Mouse (Mus musculus) granulocyte monocyte progenitor cell, adult 5-6 weeks (primary cell): ENCODE results near the gene Xpo6. TPM values are rescaled to one million over a fixed set of nuclear protein-coding genes. Genes with fewer than 3 reads are reported as not detected.

Experiments
- ATAC-seq: replicated peaks from 2 replicates; pipeline ENCODE4 v1.8.0; 2016; ENCODE audit warnings: mild to moderate bottlenecking, moderate TSS enrichment, inconsistent platforms; ENCODE audit not compliant: poor library complexity, severe bottlenecking
- total RNA-seq, 2 experiments: library from RNA; stranded (forward) in 1 of 2; stranded (reverse) in 1 of 2; fragments of 200-712, 200-1000 nt in 1 of 2; fragments of >200 nt in 1 of 2; fragmentation: Nextera tagmentation in 1 of 2; gene quantifications; 2 replicates each; pipeline ENCODE4 v1.2.3; 2014 to 2017

Xpo6 gene
- total RNA-seq, 2 experiments from 2014 or later: 47.1 to 157 TPM

DNA sequence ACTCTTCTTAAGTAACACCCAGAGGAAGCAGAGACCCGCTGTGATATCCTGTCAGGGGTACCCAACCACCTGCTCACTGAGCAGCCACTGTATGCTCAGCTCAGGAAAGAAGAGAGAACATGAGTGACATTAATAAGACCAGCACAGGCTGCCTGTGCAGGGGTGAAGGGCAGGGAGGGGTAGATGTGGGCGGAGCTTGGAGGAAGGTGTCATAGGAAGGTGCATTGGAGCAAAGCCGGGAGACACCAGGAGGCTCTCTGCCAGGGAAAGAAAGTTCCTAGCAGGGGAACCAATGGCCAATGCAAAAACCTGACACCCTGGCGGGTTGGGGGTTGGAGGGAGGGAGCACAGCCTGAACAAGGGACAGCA, 116.3 kb downstream of the Xpo6 start:
- ATAC-seq: no peak

DNA sequence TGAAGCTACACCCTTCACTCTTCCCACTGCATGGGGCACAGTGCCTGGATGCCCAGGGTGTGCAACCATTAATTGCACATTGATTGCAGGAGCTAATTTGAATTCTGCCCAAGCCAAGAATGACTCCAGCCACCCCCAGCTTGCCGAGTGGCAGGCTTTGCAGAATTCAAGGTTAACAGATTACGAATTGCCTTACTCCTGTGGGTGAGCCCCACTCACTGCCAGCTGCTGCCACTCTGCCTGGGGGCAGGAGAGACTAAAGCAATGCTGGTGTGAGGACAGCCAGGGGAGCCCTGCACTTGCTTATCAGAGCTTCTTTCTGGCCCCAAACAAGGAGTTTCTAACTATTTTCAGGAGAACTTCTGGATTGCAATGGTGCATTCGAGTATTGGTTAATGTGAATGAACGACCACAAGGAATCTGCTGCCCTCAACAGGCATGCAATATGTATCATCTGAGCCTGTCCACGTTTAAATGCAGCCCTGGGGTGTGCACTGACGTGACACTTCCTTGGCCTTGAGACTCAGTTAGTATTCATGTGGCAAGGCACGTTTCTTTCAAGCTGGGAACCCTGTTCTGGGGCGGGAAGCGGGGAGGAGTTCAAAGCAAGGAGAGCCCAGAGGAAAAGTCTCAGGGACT, 116.8 kb downstream of the Xpo6 start:
- no peak for ATAC-seq

DNA sequence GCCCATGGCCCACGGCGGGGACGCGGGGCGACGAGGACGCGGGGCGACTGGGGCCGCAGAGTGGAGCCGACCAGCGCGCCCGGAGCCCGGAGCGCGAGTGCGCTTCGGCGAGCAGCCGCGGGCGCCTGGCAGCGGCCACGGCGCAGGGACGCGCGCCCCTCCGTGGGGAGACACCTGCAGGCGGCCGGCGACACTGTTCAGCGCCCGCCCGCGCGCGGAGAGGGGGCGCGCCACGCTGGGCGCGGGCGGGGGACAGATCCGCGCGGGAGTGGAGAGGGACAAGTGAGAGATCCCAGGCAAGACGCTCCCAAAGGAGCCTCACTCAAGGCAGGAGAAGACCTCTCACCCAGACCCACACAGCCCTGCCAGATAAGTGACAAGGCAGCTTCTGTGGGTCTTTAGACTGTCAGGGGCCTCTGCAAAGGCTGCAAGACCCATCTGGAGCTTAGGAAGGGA, 118.0 kb downstream of the Xpo6 start, which contains the start of gene Gsg1l:
Gene Gsg1l, minus strand, starts transcription at position 126 of the 456 bp plus-strand sequence.
- ATAC-seq: no peak

DNA sequence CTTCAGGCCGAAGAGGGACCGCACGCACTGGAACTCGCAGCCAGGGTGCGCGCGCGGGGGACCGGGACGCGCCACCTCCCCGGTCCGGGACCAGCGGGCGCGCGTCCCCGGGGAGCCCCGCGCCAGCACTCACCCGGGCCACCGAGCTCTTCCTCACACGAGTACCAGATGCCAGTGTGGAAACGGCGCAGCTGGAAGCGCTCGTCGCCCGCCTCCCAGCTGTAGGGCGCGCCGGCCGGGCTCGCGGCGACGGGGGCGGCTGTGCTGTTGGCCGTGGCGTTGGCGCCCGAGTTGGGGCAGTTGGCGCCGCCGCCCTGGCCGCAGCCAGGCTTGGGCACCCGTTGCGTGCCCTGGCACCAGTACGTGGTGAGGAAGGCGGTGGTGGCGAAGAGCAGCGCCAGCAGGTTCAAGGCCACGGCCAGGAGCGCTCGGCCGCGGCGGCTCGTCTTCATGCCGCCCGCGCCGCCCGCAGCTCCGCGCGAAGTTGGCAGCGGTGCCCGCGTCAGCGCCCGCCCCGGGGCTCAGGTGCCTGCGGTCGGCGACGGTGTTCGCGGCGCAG, 118.5 kb downstream of the Xpo6 start:
- ATAC-seq: no peak

DNA sequence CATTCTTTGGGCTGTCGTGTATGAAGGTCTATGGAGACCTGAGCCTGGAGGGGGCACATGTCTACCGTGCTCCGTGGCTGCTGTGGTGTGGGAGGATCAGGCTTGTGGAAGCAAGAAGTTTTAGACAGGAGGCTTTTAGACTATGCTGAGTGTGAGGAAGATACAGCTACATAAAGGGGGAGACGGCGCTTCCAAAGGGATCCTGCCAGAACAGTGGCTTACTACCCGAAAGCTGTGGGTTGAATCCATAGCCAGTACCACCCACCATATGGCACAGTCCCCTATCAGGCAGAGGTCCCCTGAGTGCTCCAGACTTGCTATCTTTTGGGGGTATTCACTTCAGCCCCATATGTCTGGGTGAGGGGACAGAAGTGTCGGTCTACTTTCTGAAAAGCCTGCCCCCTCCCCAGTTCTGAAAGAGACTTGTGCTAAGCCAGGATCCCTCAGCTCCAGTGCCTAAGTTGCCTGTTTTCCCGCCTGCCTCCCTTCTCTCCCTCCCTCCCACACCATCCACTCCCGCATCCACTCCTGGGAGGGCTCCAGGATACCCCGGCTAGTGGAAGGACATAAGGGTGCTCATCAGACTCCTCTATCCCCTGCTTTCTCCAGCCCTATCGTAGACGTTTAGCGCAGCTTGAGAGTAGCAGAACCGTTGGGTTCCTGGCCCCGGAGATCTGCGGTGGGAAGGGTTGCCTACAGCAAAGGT, 119.2 kb downstream of the Xpo6 start:
- ATAC-seq: no peak

DNA sequence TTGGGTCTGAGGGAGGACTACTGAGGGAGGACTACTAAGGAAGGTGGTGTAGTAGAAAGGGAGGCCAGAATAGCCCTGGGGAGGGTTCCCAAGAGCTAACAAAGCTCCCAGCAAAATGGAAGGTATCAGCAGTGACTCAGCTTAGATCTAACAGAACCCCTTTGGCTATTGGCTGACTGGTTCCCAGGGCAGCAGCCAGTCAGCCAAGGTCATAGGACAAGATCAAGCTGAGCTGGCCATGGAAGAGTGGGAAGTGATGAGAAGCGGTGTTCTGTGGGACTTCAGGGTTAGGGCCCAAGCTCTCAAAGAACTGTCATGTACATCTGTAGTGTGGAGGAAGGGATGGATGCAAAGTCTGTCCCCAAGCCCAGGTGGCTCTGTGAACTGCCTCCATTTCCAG, 123.4 kb downstream of the Xpo6 start:
- no peak for ATAC-seq

DNA sequence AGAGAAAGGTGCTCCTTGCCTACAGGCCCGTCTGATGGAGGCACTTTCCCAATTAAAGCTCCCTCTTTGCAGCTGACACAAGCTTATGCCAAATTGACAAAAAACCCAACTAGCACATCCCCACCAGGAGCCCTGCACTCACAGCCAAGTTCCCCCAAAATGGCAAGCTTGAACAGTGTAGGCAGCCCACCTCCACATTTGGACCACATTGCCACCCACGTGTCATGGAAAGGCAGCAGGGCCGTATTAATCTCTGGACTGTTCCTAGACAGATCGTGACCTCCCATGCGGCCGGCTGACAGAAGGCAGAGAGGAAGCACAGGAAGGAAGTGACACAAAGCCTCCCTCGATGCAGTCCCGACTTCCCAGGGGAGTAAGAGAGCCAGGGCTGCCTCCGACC, 125.2 kb downstream of the Xpo6 start:
- ATAC-seq: peak; percentile 25; the same call in 1 of the 2 replicates

DNA sequence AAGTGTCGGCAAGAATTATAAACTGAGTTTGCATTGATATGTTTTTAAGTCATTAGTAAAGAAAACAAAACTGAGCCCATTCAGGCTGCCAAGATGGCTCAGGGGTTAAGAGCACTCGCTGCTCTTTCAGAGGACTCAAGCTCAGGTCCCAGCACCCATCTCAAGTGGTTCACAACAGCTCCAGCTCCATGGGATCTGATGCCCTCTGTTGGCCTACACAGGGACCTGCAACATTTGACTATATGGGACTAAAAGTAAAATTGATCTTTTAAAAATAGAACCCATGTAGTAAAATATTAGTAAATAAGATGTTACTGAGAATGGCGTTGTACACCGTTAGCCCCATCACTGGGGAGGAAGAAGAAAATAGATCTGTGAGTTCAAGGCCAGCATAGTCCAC, 130.0 kb downstream of the Xpo6 start:
- no peak for ATAC-seq

DNA sequence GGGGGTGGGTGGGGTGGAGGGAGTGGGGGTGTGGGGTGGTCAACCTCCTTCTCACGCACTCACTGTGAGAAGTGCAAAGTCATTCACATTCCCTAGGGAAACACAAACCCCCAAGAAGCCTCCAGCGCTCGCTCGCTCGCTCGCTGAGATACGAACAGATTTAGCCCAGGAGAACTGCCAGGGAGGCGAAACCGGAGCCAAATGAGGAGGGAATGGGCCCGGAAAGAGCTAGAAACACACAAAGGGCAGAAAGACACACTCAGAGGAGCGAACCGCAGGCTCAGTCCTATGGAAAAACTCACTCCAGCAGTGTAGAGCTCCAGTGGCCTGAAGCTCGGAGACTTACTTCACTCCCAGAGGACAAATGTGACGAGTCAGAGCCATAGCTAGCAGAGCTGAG, 133.5 kb downstream of the Xpo6 start:
- ATAC-seq: no peak

DNA sequence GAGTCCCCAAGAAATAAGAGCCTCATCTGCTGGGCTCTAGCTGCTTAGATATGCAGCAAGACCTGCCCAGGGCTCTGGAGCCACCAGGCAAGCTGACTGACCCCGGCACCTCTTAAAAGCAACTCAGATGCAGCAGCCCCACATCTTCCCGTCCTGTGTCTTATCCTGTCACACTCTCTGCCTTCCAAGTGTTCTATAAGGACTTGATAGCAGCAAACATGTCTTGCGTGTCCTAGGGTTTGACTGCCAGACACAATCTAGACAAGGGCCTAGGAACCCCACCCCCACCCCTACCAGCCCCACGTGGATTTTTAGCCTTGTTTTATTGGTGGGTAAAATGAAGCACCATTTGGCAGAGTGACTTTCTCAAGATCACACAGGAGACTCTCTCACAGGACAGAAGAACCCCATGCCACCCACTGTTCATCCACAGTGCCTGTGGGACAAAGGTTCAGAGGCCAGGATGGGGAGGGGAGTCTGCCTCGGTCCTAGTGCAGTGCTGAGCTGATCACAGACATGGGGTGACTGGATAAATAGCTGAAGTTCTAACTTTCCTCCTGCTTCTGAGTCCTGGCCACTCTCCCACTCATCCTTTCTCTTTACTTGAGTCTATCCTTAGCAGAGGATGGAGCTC, 134.9 kb downstream of the Xpo6 start:
- ATAC-seq: no peak

DNA sequence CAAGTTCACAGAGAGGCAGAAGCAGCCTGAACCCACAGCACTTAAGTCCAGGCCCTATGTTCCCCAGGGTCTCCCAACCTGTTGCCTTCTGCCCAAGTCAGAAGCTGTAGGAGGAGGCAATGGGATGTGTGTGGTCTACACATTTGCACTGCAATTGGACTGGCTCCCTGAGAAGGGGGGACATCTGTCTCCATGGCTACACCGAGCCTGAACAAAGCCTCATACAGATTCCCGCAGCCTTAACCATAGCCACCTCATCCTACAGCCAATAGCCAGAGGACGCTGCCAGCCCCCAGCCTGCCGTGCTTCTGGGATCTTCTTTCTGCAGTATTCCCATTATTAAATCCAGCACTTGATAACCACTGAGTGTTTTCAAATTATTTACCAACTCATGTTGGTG, 138.1 kb downstream of the Xpo6 start:
- no peak for ATAC-seq

DNA sequence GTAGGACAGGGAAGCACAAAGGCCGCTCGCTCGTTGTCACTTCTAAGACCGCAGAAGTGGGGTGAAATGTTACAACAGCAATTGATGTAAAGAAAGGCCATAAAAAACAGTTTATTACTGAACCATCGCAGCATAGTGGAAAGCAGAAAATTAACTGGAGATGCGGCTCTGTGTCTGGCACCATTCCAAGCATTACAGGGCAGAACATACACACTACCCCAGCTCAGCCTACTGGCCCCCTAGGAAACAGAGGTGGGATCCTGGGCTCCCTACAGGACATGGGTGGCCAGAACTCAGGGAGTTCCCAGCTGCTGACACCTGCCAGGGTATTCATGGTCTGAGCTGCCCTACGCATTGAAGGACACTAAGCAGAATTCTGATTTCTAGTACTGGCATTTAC, 141.4 kb downstream of the Xpo6 start:
- ATAC-seq: no peak

DNA sequence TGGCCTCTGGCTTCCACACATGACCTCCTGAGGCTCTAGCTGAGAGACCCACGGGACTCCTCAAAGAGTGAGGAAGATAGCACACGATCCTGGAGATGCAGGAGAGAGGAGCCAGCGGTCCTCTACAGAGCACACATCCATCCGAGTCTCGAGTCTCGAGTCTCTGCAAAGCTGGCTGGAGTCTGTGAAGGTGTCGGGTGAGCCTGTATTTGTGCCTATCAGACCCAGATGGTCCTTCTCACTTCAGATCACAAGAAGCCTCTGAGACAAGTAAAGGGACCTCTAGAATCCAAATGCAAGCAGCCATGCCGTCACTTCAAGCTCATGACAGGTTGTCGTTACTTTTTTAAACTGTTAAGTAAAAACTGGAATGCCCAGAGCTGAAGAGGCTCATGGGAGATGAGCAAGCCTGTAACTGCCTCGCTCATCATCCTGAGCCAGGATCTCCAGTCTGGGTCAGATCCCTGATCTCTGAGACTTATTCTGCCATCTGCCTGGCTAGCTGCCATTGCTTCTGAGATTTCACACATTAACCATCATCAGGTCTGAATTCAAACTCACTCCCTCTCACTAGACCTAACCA, 142.9 kb downstream of the Xpo6 start:
- no peak for ATAC-seq

DNA sequence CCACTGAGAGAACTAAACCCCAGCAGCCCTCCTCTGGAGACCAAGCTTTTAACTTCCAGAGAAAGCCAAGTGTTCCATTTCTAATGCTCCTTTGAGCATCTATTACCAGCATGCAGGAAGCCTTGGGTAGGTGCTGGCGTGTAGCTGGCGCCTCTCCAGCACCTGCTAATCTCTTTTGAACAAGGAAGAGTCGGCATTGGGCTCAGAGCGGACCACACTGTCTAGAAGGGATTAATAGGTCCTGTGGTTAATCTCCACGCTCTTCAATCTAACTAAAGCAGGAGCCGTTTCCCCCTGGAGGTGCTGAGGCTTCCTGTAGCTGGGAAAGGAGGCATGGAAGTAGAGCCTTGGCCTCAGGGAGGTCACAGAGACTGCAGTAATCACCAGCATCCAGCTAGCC, 145.7 kb downstream of the Xpo6 start:
- no peak for ATAC-seq

DNA sequence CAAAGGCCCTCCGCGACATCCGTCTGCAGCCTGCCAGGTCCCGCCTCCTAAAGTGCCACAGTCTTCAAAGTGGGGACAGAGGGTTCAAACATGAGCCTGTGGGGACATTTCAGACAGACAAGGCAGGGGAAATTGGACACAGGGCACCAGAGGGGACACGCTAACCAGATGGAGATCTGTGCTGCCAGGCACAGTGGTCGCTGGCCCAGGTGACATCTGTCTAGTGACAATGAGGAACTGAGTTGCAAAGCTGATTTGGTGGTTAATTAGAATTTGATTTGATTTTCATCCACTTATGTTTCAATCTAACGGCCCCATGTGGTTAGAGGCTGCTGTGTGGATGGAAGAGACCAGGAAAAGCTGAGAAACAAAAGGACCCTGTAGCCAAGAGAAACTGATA, 146.7 kb downstream of the Xpo6 start:
- ATAC-seq: no peak

DNA sequence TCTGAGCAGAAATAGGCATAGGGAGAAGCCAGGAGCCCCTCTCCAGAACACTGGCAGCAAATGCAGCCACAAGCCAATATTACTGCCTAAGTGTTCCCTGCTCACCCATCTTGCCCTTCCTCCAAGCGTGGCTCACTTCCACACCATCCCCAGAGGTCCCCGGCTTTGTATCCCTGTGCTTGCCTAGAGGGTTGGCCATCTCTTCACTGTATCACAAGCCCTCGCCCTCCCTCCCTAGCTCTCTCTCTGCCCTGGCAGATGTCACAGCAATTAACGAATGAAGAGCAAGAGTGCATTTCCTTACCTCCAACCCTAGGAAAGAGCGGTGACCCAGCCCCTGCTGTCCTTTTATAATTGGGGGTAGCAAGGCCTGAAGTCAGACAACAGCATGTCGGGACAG, 148.4 kb downstream of the Xpo6 start:
- ATAC-seq: no peak

Other genes starting within 250 kb of the Xpo6 start
- gene Gsg1l, start 118.1 kb downstream of the Xpo6 start, total RNA-seq (2014; fragmentation: Nextera tagmentation): not detected in 2 replicates
- not detected in 2 replicates for gene Gsg1l, start 118.1 kb downstream of the Xpo6 start, total RNA-seq (2017)
- gene Sbk1, start 72.1 kb upstream of the Xpo6 start, total RNA-seq (2014; fragmentation: Nextera tagmentation): 1.2 and 1.3 TPM in 2 replicates
- 0.69 and 1.2 TPM in 2 replicates for gene Sbk1, start 72.1 kb upstream of the Xpo6 start, total RNA-seq (2017)
- 2.4 and 4.8 TPM in 2 replicates for gene Lat, start 169.1 kb upstream of the Xpo6 start, total RNA-seq (2014; fragmentation: Nextera tagmentation)
- 0.72 and 2.7 TPM in 2 replicates for gene Lat, start 169.1 kb upstream of the Xpo6 start, total RNA-seq (2017)
- 9.2 and 24.8 TPM in 2 replicates for gene Spns1, start 176.9 kb upstream of the Xpo6 start, total RNA-seq (2014; fragmentation: Nextera tagmentation)
- 11.5 and 14.7 TPM in 2 replicates for gene Spns1, start 176.9 kb upstream of the Xpo6 start, total RNA-seq (2017)
- 11.7 and 14.8 TPM in 2 replicates for gene Nfatc2ip, start 196.2 kb upstream of the Xpo6 start, total RNA-seq (2014; fragmentation: Nextera tagmentation)
- gene Nfatc2ip, start 196.2 kb upstream of the Xpo6 start, total RNA-seq (2017): 14.6 and 15.9 TPM in 2 replicates
- not detected in 2 replicates for gene Cd19, start 214.4 kb upstream of the Xpo6 start, total RNA-seq (2014; fragmentation: Nextera tagmentation)
- gene Cd19, start 214.4 kb upstream of the Xpo6 start, total RNA-seq (2017): 0.09 TPM in 1 of 2 replicates, not detected in the other
- gene Rabep2, start 228.3 kb upstream of the Xpo6 start, total RNA-seq (2014; fragmentation: Nextera tagmentation): 11.3 and 16.2 TPM in 2 replicates
- gene Rabep2, start 228.3 kb upstream of the Xpo6 start, total RNA-seq (2017): 12.3 and 16.9 TPM in 2 replicates